Mouse (Mus musculus) NIH3T3 (cell line): ENCODE measurements around the gene Khnyn.

Source experiments
- DNase-seq: peaks from one replicate; pipeline ENCODE4 v3.0.0-alpha.2; 2012; ENCODE audit warnings: low read depth

Khnyn gene

DNA sequence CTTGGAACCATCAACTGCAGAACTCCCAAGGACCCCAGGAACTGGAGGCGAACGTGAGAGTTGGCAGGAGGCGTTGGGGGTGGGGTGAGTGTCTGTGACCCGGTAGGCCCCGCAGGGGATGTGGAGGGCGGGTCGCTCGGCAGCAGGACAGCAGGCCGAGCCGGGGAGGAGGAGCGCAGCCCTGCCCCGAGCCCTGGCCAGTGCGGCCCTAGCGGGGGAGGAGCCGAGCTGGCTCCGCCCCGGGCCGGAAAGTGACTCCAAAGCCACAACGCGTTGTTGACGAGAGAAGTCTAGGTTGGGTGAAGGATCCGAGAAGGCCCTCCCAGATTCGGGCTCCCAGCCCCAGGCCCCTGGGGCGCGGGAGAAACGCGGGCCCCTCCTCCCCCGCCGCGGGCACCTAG lies at the start of gene Khnyn:
Gene Khnyn (plus strand): TSS at position 235 of the 401 bp plus-strand sequence.
- DNase-seq = peak; percentile 95

DNA sequence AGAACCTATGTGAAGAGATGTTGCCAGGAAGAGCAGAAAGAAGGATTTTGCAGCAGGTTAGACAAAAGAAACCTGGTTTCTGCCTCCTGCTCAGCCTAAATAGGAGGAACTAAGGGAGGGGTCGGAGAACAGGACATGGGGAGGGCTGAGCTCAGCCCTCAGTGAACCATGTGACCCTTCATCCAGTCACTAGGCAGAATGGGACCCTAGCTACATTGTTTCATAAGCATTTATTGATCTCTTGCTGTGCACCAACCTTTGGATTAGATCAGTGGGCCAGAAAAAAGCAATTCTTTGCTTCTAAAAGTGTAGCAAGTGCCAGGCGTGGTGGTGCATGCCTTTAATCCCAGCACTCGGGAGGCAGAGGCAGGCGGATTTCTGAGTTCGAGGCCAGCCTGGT lies 46.4 kb upstream of the Khnyn start:
- DNase-seq = no peak

DNA sequence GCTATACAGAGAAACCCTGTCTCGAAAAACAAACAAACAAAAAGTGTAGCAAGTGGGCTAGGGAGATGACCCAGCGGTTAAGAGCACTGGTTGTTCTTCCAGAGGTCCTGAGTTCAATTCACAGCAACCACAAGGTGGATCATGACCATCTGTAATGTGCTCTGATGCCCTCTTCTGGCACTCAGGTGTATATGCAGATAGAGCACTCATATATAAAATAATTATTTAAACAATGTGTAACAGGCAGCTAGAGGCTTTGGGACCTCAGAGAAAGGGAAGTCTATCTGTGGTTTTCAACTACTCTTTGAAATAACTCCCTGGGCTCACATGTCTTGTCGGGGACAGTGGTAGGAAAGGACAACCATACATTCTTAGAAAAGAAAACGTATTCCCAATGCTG lies 46.0 kb upstream of the Khnyn start:
- DNase-seq = no peak

DNA sequence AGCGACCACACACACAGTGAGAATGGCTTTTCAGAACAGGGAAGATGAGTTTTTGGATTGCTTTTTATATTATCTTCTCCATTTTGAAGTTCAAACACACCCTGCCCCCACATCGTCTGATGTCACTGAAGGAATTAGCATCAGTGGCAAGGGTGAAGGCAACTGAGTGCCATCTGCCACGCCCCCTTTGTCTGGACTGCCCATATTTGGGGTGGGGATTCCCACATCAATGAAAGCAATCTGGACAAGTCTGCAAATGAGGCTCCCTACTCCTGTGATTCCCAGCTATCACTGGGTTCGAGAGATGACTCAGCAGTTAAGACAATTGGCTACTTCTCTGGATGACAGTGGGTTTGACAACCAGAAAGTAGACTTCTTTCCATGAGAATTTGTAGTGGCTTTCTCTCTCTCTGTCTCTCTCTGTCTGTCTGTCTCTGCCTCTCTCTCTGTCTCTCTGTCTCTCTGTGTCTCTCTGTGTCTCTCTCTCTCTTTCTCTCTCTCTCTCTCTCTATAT lies 43.8 kb upstream of the Khnyn start:
- no peak for DNase-seq

DNA sequence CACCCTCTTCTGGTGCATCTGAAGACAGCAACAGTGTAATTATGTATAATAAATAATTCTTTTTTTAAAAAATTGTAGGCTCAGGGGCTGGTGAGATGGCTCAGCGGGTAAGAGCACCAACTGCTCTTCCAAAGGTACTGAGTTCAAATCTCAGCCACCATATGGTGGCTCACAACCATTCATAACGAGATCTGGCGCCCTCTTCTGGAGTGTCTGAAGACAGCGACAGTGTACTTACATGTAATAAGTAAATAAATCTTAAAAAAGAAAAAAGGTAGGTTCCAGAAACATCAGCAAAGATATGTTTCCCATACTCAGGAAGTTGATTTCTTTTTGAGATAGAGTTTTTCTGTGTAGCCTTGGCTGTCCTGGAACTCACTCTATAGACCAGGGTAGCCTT lies 42.0 kb upstream of the Khnyn start:
- no peak for DNase-seq

DNA sequence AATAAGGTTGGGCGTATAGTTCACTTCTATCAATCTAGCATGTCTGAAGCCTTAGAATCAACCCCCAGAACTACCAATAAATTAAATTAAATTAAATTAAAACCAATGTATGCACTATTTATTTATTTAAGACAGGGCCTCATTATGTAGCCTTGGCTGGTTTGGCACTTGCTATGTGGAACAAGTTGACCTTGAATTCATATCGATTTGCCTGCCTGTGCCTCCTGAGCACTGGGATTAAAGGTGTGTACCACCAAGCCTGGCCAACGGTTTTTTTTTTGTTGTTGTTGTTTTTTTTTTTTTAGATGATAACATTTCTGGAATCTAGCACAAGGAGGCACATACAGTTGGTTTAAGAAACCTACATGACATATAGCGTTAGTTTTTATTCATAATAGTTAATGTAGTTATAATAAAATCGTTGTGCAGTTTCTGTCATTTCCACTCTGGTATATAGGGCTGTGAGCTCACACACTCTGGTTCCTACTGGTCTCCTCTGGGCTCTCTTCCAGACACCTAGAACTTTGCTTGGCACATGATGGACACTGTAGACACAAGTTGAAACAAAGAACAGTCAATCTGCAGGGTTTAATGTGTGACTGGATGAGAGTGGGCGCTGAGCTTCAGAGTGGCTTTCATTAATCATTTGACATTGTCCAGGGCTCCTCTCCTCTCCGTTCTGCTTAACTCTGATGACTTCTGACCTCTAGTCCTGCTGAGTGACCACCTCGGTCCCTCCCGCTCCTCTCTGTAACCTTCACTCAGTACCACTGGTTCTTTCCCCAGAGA lies 39.0 kb upstream of the Khnyn start:
- DNase-seq = no peak

DNA sequence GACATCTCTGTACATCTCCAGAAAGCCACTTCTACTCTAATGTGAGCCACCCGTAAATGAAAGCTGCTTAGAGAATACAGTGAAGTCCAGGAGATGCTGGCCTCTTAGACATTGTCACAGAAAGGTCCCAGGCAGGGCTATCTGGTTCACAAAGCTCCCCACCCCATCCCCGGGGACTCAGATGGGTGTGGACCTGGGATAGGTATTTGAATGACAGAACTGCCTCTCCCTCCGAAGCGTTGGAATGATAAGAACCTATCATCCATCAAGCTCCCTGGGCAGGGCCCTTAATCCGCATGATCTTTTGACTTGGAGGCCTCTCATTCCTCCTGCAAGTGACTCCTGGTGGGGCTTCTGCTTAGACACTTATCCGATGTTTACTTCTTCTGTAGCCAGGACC lies 33.9 kb upstream of the Khnyn start:
- DNase-seq = no peak

DNA sequence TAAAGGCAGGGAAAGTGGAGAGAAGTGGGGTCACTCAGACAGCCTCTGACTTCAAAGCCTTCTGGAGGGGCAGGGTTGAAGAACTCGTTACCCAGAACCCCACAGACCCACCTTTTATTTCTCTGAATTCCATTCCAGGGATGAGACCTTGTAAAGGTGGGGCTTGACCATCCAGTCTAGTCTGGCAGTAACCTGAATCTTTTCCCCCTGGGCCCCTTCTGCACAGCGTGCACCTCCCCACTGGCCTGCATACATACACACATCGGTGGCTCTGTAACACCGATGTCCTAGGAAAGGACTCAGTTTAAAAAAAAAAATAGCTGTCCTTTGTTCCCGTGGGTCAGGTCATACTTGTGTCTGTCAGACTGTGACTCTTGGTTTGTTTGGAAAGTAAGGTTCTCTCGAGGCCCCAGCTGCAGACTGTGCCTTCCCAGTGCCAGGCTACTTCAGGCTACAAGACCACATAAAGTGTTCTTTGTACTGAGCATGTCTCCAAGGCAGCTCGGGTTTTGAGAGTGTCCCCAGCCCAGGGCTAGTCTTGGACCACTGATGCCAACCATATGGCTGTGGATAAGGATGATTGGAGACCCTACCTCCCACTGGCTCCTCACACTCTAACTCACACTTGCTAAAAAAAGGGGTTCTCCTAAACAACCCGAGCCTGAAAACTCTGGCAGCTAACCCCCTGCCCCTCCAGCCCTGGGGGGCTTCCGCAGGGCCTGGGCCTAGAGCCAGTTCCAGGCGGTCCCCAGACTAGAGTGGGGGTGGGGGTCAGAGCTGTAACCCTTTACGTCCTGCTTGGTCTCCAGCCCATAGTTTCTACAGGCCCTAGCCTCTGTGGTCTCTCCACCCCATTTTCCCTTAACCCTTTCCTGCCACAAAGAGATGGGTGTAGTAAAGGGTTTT lies 31.8 kb upstream of the Khnyn start:
- DNase-seq = no peak

DNA sequence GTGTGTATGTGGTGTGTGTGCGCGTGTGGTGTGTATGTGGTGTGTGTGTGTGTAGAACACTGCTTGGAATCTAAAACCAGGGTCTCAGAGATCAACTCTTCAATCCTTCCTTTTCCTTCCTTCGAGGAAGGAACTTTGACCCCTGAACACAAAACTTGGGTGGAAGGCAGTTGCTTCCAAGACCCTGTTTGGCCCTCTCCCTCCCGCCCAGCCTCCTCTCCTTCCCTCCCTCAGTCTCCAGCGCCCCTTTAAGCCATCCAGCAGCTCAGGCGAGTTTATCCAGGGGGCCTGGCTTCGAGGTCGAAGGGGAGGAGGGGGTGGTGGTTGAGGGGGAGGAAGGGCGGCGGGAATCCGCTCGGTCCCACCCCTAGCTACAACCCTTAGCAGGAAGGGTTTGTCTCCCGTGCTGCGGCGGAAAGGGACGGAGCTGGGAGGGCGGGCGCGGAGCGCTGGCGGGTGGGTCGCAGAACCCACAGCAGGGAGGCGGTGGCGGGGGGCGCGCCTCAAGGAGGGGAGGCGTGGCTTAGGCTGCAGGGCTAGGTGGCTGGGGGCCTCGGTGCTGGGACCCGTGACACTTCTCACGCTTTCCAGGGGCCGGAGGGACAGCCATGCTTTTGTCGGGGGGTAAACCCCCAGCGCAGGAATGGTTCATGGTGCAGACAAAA lies 31.0 kb upstream of the Khnyn start, which contains the start of gene Nynrin:
Gene Nynrin (plus strand): TSS at position 390 of the 665 bp plus-strand sequence.
- peak; percentile 70 for DNase-seq

DNA sequence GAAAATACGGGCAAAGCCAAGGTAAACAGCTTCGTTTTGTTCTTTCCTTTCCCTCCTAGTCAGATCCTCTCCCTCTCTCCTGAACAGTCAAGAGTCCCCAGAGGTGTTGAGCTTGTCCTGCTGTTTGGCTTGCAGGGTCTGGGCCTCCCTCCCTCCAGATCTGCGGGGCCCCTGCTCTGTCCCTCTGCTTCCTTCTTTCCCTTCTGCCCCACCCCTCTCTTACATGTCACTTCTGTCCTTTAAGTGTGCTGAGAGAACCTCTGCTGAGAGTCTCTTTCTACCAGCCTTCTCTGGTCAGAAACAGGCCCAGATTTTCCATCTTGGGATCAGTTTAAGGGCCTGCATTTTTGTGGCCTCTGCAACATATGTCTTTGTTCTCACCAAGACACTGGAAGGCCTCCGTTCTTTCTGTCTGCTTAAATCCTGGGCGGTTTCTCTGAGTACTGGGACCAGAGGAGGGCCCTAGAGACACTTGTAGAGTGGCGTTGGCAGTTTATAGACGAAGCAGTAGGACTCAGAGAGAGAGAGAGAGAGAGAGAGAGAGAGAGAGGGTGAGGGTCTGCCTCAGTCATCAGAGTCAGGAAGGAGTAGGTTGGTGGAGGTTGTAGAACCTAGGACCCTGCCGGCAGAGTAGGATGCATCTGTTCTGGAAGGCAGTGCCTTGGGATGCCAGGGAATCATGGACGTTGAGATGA lies 30.2 kb upstream of the Khnyn start:
- no peak for DNase-seq

DNA sequence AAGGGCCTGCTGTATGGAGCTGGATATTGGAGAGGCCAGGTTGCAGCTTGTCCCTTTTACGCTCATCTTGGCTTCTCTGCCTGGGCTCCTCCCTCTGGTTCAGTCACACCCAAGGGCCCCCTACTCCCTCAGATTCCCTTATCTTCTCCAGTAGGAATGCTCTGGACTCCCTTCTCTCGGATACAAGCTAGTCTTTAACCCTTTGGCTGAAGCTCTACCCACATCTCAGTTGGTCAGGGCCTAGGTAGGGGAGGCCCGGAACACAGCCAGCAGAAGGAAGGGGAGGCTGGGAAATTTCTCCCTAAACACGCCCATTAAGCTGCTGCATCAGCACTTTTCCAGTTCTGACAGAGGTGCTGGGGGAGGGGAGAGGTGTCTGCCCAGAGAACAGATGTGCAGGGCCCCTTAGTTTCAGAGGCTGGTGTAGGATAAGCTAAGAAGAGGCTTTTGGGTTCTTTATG lies 29.6 kb upstream of the Khnyn start:
- peak; percentile 82 for DNase-seq

DNA sequence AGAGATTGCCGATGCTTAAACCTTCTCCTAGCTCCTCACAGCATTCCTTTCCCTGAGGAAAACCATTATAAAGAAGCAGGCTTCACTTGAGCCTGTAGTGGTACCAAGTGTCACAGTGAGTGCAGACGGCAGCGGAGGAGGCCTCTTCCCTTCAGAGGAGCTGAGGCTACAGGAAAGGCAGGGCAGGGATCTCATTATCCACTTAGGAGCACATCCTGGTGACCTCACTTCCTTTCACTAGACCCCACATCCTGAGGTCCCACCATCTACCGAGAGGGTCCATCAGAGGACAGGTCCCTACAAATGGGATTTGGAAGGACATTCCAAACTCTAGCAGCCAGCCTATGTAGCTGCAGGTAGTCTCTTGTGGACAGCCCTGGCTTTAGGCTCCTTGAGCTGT lies 27.2 kb upstream of the Khnyn start:
- no peak for DNase-seq

DNA sequence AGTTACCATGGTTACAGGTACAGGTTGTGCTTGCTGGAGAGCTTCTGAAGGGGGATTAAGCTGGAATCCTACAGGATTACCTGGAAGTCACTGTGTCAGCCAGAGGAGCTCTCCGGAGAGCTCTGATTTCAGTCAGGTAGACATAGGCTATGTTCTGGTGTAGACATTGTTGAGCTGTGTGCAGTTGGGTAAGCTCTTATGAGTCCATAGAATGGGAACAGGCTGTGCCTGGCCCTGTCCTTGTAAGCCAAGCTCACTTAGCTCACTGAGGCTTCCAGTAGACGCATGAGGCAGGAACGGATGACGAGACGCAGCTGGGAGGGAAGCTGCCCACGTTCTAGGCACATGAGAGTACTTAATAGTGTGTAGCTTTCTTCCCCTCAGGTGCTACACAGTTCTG lies 22.6 kb upstream of the Khnyn start:
- DNase-seq = no peak

DNA sequence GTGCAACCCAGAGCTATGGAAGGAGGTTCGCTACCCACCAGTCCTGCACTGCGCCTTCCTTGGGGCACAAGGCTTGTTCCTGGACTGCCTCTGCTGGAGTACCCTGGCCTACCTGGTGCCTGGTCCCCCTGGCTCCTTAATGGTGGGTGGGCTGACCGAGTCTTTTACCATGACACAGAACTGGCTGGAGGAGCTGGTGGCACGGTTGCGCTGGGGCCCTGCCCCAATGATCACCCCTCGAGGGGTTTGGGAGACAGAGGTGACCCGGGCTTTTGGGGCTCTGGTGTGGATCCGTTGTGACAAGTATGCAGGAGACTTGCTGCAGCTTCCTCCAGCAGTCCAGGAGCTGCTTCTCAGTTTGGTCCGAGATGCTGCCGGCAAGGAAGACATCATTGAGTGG lies 21.8 kb upstream of the Khnyn start:
- DNase-seq = no peak

DNA sequence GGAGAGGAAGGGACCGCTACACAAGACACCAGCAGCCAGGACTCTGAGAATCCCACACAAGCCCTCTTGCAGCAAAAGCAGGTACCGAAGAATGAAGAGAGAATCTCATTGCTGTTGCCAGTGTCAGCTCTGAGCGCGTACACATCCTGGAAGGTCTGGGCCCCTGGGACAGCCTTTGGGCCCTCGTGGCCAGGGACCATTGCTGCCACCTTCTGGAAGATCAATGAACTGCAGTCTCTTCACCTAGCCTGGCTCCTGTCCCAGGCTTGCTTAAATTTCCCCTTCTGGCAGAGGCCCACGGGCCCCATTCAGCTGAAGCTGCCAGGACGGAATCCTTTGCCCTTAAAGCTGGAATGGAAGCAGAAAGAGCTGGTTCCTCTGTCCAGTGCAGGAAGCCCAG lies 21.0 kb upstream of the Khnyn start:
- peak; percentile 88 for DNase-seq

DNA sequence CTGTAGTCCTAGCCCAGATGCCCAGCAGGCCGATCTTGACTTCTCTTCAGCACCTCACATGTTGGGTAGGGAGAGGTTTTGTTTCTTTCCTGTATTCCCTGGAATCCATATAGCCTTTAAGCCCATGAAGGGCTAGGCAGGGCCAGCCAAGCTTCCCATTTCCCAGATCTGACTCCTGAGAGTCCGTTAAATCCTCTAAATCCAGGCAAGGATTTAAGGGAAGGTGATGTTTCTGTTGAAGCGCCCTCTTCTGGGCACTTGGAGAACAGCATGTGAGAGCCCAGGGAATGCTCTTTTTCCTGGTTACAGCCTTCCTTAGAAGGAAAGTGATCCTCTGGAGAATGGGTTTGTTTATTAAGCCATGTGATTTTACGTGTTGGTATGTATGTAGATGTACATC lies 17.8 kb upstream of the Khnyn start:
- peak; percentile 83 for DNase-seq

DNA sequence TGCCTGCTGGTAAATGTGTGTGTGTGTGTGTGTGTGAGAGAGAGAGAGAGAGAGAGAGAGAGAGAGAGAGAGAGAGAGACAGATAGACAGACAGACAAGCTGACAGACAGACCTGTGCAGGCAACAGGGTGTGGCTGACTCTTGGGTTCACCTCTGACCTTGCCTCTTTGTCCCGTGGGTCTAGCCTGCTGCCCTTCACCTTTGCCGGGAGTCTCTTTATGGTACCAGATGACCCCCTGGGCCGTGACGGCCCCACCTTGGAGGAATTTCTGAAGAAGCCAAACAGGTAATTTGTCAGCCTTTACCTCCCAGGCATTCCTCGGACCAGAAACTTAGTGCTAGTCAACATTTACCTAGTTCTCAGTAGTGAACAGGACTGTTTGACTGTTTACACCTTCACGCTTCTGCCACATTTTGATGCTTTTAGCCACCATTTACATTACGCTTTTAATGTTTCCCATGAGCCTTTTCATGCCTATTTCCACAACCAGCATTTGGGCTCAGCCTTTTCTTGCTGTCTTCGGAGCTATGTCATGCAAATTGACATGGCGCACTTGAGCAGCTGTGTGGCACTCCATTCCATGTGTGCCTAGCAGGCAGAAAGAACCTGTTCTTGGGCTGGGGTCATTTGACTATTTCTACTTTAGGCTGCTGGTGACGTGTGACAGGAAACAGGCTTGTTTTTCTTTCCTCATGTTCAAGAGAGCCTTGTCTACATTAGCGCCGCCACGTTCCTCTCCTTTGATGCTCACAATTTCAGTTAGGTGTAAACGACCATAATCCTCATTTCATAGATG lies 16.3 kb upstream of the Khnyn start:
- no peak for DNase-seq

DNA sequence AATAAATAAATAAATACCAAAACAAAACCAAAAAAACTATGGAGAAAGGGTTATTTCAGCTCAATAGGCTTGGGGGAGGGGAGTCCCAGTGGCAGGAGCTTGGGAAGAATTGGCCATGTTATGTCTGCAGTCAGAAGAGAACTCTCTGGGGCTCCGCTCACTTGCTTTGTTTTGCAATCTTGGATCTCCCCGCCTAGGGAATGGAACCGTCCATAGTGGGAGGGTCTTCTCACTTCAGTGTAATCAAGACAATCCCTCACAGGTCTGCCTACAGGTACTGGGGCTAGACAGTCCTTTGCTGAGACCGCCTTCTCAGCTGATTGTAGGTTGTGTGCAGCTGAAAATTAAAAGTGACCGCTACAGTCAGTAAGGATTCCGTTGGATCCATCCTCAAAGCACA lies 15.2 kb upstream of the Khnyn start:
- no peak for DNase-seq

DNA sequence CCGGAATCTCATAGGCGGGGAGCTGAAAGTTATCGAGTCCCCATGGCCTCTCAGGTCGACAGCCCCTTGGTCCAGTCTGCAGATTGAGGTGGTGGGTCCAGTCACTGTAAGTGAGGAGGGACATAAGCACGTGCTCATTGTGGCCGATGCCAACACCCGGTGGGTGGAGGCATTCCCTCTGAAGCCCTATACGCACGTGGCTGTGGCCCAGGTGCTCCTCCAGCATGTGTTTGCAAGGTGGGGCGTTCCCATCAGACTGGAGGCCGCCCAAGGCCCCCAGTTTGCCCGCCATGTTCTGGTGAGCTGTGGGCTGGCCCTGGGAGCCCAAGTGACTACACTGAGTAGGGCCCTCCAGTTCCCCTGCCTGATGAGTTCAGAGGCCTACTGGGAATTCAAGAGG lies 12.7 kb upstream of the Khnyn start:
- DNase-seq = no peak

DNA sequence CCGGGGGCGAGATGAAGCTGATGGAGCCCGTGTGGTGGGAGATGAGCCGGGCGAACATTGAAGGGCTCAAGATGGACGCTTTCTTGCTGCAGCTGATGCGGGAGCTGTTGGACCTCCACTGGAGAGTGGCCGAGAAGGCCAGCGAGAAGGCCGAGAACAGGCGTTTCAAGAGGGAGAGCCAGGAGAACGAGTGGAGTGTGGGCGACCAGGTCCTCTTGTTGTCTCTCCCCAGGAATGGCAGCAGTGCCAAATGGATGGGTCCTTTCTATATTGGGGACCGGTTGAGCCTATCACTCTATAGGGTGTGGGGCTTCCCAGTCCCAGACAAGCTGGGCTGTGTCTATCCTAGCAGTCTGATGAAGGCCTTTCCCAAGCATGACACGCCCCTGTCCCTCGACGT lies 12.2 kb upstream of the Khnyn start:
- no peak for DNase-seq

DNA sequence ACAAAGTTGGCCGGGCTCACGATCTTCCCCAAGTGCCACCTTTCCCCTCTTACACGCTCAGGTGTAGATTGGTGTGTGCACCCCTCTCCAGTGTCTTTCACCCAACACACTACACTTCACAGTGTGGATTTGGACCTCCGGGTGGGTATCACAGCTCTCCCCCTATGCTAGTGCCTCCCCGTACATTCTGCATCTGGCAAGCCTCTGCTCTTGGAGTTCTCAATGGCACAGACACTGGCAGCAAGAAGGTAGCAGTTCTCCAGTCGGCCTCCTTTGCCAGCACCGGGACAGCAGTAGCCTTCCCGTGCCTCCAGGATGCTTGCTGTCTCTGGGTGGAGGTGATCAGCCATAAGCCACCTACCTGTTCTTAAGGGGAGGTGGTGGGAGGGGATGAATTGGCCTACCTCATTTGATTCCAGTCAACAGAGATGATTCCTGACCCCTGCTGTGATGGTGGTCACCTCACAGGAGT lies 11.5 kb upstream of the Khnyn start:
- DNase-seq = no peak
